Mouse (Mus musculus) T-helper 1 cell (primary cell): Measurements from ENCODE around the gene Camta1.
"Not testable (repeated sequence)": the region's sequence is repeated elsewhere in the genome, so short reads cannot be mapped to it uniquely, and the experiment has no call there.

Experiments
- in situ Hi-C: fragments of 300-600 bp; cut with MboI, MseI; formaldehyde crosslinking; loops from one replicate; pipeline ENCODE4 v1.15.1; 2025; ENCODE audit warnings: high pct_unique_total_duplicates

Gene Camta1

GRCm38 (mm10) chr4:150939991-150940651, 921.6 kb downstream of the Camta1 start:
- in situ Hi-C loops = no loop called here

DNA sequence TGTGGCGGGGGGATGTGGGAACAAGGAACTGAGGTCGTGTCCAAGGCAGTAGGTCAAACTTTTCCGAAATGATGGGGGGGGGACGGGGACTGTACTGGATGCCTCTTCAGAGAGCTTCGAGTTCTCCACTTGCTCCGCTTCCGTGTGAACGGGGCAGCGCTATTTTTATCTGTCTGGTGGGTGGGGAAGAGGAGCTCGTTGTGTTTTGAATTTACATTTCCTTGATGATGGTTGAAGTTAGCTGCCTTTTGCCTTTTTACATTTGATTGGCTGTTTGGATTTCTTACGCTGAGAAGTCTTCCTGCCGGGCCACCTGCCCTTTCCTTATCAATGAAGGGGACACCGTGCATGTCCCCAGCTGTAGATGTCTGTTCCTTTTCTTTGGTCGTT, 923.6 kb downstream of the Camta1 start:
- in situ Hi-C loops = no loop called here

- in situ Hi-C loops = no loop called here
These were observed 924.2 kb downstream of the Camta1 start for GRCm38 (mm10) chr4:150937293-150938062.

- in situ Hi-C loops = no loop called here
These were observed 928.2 kb downstream of the Camta1 start for GRCm38 (mm10) chr4:150933503-150933902.

DNA sequence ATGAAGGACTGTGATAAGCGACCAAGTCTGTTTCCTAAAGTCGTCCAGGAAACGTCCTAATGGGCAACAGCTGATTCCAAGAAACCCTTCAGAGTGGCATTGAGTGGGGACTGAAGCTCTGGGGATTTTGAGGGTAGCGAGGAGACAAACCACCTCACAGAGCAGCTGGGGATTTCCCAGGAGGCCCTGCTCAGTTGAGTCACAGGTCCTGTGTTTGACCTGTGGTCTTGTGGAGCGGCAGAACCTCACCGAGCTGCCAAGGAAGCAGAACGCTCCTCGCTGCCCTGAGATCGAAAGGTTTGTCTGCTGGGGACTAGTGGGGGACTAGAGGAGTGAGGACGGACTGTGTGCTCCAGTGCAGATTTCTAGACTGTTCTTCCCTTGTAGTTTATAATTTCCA, 933.9 kb downstream of the Camta1 start:
- in situ Hi-C loops = loop anchor here (5.0 kb wide), 1 partner anchor 1065 kb away; no protein-coding TSS in a partner anchor

GRCm38 (mm10) chr4:150926924-150927705, 934.6 kb downstream of the Camta1 start:
- in situ Hi-C loops = loop anchor here (5.0 kb wide), 1 partner anchor 1065 kb away; no protein-coding TSS in a partner anchor

GRCm38 (mm10) chr4:150925923-150926322, 935.8 kb downstream of the Camta1 start:
- in situ Hi-C loops = loop anchor here (5.0 kb wide), 1 partner anchor 1066 kb away; no protein-coding TSS in a partner anchor

GRCm38 (mm10) chr4:150924936-150925335, 936.7 kb downstream of the Camta1 start:
- in situ Hi-C loops = loop anchor here (5.0 kb wide), 2 partner anchors 1067 to 1228 kb away; no protein-coding TSS in a partner anchor

- in situ Hi-C loops = loop anchor here (5.0 kb wide), 1 partner anchor 1227 kb away; no protein-coding TSS in a partner anchor
These were observed 937.4 kb downstream of the Camta1 start for GRCm38 (mm10) chr4:150924308-150924707.

DNA sequence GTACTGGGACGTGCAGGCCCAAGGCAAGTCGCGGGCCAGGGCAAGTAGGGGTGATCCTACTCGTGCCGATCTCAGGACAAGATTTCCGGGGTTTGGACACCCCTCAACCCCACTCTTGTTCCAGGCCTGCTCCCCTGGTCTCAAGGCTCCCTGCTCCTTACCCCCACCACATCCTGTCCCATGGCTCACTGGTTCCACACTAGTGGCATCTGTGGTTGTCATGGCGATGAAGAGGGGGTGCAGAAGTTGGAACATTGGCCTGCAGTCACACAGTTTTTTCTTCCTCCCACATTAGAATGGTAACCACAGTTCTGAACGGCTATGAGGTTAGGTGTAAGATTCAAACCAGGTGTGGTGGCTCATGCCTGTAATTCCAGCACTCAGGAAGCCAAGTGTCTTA, 940.5 kb downstream of the Camta1 start:
- in situ Hi-C loops = loop anchor here (5.0 kb wide), 1 partner anchor 1224 kb away; no protein-coding TSS in a partner anchor

GRCm38 (mm10) chr4:150917336-150918027, 944.2 kb downstream of the Camta1 start:
- in situ Hi-C loops = loop anchor here (5.0 kb wide), 1 partner anchor 945 kb away; the partner anchor contains the start of gene Camta1

DNA sequence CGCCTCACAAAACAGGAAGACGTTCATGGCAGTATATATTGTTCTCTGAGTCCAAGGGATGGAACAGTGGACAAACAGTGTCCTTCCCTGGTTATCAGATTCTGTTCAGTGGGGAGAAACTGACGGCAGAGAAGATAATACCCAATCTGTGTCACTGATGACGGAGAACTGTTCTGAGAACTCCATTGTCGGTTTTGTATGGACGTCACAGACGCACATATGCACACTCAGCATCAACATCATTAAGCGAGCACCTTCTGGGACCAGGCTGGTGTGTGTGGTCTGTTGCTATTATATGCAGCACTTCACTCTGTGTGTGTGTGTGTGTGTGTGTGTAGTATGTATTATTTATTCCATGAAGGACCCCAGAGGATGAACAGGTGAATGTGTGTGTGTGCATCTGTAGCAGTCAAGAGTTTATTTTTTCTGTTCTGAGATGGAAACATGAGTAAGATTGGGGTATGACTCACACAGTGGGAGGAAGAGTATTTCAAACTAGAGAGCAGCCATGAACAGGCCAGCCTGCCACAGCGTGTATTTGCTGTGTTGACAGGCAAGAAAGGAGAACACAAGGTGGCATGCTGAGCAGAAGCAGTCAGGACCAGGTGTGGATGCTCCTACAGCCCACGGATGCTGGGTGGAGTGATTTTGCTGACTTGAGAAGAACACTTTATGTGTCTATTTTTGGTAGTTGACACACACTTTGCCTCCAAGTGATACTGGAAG, 946.3 kb downstream of the Camta1 start:
- in situ Hi-C loops = loop anchor here (5.0 kb wide), 1 partner anchor 947 kb away; the partner anchor contains the start of gene Camta1

GRCm38 (mm10) chr4:150914290-150914733, 947.4 kb downstream of the Camta1 start, which contains the start of the genes Park7 and Tnfrsf9:
TSS of gene Park7 (minus strand) at chr4:150914437.
TSS of gene Tnfrsf9 (plus strand) at chr4:150914562.
- in situ Hi-C loops = no loop called here

GRCm38 (mm10) chr4:150913743-150914142, 947.9 kb downstream of the Camta1 start:
- in situ Hi-C loops = no loop called here

DNA sequence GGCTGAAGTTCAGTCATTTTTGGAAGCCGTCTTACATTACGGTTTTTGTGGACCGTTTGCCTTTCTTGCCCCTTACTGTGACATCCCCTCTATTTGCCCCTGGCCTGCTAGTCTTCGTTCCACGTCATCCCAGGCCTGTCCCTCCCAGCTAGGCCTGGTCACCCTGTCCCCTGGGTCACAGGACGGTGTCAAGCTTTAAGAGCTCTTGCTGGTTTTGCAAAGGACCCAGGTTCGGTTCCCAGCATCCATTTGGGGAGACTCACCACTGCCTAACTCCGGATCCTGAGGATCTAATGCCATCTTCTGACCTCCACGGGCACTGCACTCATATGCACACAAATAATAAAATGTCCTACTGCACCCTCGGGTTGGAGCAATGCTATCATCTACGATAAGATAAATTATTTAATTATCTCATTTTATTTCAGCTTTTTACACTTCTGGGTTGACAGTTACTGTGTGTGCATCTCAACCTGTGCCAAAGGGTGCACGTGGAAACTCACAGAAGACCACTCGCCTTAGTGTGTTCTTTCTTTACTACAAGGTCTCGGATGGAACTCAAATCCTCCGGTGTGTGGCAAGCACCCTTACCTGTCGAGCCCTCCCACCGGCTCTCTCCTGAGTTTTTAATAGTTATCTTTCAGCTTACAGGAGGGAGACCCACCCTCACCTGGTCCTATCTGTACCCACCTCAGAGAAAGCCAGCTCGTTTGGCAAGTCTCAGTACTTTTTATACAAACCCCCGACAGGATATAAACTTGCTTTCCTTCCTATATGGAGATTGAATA, 951.3 kb downstream of the Camta1 start:
- in situ Hi-C loops = no loop called here

DNA sequence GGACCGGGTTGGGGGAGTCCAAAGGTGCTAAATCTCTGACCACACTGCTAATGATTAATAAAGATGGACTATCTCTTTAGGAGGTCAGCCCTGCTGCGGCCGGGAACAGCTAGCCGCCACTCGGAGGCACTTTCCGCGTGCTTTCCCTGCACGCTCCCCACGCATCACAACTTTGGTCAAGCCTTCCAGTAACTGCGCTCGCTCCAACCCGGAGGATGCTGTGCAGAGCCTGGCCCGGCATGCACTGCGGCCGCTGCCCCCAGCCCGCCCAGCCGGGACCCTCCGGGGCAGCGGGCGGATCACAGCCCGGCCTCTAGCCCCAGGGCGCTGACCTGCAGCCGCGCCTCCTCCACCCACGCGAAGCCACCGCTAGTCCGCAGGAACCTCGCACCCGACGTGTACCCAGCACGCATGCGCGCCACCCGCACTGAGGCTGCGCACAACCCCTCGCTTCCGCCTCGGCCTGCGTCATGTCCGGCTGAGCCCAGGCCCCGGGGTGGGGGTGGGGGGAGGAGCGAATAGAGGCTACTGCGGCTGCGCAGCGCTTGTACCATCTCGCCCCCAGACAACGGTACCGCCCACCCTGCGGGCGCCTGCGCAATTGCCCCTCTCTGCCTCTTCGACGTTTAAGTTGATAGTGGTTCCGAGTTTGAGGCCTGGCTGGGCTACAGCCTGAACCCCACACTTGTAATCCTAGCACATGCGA, 952.1 kb downstream of the Camta1 start:
- in situ Hi-C loops = no loop called here

GRCm38 (mm10) chr4:150908512-150908911, 953.2 kb downstream of the Camta1 start:
- in situ Hi-C loops = not testable (repeated sequence)

DNA sequence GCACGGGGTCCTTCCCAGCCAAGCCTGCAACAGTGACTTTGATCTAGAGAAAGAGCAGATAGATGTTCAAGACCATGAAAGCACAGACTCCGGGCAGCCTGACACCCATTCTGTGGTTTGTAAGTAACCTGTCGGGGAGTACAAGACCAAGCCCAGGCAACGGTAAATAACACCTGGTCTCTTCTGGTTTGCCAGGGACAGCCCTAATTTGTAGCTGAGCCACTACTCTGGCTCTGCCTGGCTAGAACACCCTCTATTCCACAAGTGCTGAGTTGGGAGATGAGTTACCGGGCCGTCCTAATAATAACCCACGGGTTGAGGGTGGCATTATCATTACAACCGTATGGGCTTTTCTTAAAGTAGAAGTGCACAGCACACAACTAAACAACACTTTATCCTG, 954.6 kb downstream of the Camta1 start:
- in situ Hi-C loops = no loop called here
